Mouse (Mus musculus): ENCODE measurements around the gene 4930524B15Rik.
A peak's percentile ranks its signal among the peaks of the same experiment; 100 is the strongest.

Gene 4930524B15Rik

DNA sequence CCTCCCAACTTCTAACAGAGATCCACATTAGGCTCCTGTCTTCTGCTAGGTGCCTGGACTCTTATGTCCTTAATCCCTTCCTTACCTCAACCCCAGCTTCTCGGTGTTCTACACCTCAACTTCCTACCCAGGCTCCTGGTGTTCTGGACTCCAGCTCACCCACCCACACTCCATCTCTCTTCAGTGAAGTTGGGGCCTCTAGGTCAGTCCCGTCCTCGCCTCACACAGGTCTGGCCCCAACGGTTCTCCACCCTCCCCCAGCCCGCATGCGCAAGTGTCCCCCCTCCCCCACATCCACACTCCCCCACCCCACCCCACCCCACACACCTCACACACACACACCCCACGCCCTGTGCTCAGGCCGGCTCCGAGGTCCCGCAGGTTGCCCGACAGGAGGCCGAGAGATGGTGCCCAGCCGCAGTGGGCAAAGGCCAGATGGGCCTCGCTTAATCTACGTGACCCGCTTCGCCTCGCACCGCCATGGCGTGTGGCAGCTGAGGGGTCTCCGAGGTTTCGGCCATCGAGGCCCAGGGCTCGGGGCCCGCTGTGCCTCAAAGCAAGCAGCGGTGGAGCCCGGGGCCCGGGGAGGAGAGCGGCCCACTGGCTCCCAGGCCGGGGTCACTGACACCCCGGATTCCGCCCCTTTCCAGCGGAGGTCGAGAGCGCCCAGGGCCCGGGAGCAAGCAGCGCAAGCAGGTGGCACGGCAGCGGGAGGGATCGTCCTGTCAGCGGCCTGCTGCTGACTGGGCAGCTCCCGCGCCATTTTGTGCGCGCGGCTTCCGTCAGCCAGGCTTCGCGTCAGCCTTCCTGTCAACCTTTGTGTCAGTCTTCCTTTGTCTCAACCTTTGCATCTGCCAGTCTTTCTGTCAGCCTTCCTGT is at the start of gene 4930524B15Rik:
4930524B15Rik (plus strand) TSS at position 337 of the 879 bp plus-strand sequence.
- peak; percentile 60 for DNase-seq (ENCODE audit: low read depth, low spot score)

DNA sequence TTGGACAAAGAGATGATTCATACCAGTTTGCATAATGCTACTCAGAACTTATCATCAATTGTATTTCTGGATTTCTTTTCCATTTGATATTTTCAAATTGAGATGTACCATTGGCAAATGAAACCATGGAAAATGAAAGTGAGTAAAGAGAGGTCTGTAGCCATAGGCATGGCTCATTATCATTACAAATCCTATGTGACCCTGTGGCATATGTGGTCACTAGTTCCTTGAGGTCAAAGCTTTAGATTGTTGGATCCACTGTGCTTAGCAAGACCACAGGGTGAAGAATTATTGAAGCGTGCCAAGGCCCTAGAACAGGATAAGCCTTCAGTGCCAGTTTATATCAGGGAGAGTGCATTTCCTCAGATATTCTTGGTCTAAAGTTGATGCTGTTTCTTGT is 47.6 kb upstream of the 4930524B15Rik start:
- no peak for DNase-seq (ENCODE audit: low read depth, low spot score)

DNA sequence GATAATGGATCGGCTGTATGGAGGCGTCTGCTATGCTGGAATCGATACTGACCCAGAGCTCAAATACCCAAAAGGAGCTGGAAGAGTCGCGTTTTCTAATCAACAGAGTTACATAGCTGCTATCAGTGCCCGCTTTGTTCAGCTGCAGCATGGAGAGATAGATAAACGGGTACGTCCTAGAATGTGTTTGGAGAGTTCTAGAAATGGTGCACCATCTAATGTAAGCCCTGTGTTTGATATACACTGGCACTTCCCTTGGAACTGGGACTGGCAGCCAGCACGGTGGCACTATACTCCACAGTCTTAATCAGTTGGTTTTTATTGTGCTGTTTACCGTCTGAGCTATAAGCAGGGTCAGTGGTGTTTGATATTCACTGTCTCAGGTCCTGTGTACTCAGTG is 35.3 kb upstream of the 4930524B15Rik start:
- no peak for DNase-seq (ENCODE audit: low read depth, low spot score)

DNA sequence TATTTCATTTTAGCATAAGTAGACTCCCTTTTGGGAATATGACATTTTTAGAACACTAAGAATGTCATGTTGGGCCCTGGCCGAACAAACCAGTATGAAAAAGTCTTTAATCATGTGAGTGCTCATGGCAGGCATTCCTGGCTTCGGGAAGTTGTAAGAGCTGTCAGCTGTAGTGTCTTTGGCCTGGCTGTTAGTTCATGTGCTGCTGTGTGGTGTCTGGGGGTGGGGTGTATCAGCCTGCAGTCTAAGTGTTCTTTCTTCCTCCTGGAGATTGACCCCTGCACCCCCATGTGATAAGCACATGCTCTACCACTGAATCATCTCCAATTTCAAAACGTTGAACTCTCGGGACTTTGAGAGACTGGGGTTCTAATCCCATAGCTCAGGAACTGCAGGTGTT is 29.7 kb upstream of the 4930524B15Rik start:
- DNase-seq (ENCODE audit: low read depth, low spot score) = no peak

DNA sequence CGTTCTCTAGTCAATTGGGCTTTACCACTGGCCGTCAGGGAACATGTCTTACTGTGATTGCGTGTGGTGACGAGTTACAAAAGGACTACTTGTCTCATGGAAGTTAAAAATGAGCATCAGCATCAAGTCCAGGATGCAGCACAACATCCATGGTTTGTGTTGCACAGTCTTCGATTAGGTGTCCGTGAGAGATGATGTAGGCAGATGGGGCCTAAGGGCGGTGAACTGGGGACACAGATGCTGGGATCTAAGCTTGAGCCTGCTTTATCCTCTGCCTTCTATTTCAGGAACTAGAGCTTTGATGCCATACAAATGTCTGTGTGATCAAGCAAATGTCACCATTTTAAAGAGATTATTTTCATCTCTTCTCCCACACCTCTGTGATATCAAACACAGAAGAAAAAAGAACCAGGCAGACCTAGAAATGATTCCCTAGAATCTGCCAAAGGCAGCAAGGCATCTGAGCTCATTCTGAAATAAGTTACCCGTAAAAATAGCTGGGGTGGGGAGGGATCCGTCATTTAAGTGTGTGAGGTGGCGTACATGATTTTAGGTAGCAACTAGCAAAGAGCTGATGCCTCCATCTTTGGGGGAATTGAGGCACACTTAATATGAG is 28.4 kb upstream of the 4930524B15Rik start:
- no peak for DNase-seq (ENCODE audit: low read depth, low spot score)

DNA sequence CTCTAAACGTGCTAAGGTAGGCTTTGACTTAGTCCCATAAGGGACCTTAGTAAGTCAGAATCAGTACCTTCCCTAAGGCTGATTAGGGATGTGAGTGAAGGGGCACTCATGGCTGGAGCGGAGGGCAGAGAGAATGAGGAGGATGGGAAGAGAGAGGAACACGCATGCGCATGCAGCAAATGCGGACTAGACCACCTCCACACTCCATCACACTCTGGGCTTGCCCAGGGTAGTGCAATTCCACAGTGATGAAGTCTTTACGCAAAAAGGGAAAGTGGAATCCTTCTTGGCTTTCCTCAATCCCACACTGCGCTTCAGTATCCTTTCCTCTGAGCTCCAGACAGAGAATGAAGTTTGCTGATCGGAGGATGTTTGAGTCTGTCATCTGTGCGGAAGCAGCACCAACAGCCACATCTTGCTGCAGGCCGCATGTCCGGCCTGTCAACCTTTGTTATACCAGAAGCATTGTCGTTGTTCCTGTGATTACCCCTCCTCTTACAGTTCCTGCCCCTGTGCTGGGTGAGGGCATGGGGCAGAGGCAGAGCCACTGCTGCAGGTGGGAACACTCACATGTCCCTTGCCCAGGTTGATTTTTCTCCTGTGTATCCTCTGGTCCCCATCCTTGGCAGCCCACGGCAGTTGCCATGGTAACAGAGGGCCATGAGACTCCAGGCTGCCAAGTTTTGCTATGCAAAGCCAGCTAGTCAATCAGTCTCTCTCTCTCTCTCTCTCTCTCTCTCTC is 24.3 kb upstream of the 4930524B15Rik start:
- peak; percentile 44 for DNase-seq (ENCODE audit: low read depth, low spot score)

DNA sequence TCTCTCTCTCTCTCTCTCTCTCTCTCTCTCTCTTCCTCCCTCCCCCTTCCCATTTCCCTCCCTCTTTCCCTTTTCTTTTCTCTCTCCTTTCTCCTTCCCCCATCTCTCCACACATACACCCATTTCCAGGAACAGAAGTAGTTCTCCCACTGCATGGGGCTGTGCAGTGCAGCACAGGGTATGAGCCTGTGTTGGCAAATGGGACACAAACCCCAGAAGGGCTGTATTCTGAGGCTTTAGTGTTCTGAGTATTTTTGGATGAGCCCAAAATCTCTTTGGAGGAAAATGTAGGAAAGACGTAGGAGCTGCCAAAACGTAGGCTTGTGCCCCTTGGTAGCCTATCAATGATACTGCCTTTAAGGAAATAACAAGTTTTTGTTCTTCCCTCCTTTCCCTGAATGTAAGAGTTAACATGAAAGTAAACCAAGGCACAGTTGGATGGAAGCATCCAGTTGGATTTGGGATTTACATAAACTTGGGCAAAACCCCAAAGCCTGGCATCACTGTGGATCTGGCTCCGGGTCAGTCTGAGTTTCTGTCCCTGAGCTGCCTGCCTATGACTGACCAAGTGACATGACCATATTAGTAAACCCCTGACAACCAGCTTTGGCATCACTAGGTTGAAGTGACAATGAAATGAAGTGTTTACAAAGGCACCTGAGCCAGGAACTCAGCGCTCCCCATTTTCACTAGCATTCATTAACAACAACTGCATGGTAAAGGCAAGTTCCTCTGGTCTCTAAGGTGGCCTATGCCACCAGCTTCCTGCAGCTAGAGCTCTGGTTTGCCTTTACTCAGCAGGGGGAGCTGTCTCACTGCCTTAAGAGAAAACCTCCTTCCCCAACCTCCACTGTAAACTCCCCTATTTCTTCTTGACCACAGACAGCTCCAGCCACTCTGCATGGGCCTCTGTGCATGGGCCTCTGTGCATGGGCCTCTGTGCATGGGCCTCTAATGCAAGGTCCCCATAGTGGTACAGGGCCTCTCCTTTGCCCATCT is 23.5 kb upstream of the 4930524B15Rik start:
- no peak for DNase-seq (ENCODE audit: low read depth, low spot score)

DNA sequence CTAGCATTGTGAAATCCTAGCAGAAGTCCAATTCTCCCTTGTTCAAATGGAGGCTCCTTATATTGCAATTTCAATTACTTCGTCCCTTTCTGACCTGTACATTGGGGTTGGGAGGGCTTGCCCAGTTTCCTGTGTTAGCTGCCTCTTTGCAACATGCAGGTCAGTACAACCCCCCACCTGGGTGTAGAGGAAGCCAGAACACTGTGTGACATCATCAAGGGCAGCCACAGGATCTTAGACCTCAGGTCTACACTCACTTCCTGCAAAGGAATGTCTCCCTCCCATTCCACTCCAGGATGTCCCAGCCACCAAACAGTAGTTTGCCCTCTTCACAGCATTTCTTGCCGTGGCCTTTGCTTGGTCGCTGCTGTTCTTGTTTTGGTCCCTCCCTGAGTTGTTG is 19.9 kb upstream of the 4930524B15Rik start:
- no peak for DNase-seq (ENCODE audit: low read depth, low spot score)

DNA sequence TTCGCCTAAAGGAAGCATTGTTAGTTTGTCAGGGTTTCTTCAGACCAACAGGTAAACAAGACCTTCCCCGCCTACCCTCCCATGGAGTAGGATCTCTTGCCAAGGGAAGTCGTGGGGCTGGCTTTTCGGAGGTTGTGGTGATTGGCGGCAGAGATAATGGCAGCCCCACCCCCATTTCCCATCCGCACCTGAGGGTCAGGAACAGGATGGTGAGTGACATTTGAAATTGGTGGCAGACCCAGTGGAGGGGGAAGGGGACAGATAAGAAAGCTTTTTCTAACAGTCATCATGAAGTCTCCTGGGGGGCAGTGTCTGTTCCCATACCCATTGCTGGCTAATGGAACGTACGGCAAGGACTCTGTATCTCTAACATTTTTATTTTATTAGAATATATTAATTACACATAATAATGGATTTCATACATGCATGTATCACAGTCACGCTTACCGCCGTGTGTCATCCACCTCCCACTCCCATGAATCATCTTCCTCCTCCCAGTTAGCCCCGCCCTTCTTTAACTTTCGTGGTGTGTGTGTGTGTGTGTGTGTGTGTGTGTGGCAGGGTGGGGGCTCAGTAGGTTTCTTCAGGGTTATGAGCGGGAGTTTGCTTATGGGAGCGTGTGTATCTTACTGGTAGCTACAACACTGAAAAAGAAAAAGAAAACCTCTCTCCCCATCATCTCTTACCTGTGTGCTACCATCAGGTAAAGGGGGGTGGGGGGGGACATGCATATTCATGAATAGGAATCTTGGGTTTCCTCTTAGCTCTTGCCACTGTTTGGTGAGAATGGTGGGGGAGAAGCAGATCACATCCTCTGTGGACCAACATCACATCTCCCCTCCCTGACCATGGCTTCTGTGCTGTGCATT is 16.7 kb upstream of the 4930524B15Rik start:
- no peak for DNase-seq (ENCODE audit: low read depth, low spot score)

DNA sequence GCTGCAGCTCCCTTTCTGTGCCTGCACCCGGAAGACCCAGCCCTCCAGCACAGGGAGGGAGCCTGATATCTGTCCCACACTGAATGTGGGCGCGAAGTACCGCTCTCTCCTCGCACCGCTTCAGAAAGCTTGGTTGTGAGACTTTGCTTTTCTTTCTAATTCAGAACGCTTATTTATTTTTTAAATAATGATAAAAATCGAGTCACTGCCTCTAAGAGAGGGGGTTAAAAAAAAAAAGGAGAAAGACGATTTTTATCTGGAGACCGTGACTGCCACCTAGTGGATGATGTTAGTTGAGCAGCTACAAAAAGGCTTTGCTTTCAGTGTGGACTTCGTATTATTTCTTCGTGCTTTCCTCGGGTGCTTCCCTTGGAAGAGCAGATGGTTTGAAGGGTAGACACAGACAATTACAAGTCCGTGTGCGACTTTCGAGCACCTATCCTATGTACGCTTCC is 16.0 kb upstream of the 4930524B15Rik start:
- DNase-seq (ENCODE audit: low read depth, low spot score) = peak; percentile 75

DNA sequence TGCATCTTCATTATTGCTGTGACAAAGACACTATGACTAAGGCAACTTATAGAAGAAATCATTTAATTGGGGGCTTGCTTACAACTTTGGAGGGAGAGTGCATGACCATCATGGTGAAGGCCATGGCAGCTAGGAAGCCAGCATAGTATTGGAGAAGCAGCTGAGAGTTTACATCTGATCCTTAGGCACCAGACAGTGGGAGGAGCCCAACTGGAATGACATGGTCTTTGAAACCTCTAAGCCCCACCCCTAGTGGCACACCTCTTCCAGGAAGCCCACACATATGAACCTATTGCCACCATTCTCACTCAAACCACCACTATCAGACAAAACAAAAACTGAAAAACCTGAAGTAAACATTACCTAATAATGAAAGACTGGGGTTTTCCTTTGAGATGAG is 5.3 kb upstream of the 4930524B15Rik start:
- peak; percentile 30 for DNase-seq (ENCODE audit: low read depth, low spot score)

DNA sequence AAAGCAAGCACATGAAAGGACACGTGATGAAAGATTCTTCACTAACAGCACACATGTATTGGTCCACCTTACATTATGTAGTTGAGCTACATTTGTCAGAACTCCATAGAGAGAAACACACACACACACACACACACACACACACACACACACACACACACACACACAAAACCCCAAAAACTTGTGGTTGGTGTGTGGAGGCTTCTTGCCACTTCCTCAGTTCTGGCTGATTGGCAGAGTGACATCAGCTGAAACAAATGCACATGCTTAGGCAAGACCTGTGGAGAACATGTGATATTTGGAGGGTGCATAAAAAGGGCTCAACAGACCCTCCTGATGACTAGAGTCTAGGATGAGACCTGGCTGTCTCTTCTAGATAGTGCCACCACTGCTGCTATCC is 1.4 kb upstream of the 4930524B15Rik start:
- no peak for DNase-seq (ENCODE audit: low read depth, low spot score)

DNA sequence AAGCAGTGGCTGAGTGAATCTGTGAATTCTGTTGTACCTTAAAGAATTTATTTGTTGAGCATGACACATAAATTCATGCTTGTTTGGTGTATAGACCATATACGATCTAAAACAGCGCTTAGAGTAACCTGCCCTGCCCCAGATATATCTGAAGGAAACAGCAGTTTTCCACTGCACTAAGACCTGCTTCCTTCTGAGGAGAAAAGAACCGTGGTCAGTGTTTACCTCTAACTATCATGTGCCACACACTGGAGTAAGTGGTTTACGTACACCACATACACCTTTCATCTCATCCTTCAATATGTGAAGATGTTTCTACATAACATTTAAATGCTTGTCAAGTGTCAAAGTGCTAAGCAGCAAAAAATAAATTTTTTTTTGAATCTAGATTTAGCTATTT is 8.7 kb downstream of the 4930524B15Rik start:
- no peak for DNase-seq (ENCODE audit: low read depth, low spot score)

DNA sequence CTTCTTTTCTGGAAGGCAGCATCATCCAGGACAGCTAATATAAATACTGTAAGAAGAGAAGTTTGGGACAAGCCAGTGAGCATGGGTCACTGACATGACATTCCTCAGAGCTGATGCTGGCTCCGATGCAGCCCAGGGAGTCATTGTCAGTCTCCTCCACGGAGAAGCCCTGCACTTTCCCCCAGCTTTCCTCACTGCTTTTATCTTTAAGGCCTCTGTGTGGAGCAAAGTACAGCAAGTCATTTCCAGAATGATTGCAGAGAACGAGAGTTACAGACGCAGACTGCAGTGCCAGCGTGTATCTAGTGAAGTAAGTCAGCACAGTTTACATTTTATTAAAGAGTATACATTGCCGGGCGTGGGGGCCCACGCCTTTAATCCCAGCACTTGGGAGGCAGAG is 9.4 kb downstream of the 4930524B15Rik start:
- DNase-seq (ENCODE audit: low read depth, low spot score) = no peak

DNA sequence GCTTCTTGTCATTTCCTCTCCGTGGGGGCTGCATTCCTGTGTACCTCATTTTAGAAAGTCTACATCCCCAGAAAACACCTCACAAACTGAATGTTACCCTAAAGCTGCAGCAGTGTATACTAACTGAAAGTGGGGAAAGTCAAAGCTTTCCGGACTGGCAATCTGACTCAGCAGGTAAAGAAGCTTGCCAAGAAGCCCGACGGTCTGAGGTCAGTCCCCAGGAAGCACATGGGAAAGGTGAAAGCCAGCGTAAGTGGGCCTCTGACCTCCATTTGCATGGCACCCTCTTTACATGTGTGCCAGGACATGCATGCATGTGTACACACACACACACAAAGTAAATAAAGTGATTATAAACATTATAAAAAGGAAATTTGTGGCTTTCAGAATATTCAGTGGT is 10.3 kb downstream of the 4930524B15Rik start:
- DNase-seq (ENCODE audit: low read depth, low spot score) = no peak

DNA sequence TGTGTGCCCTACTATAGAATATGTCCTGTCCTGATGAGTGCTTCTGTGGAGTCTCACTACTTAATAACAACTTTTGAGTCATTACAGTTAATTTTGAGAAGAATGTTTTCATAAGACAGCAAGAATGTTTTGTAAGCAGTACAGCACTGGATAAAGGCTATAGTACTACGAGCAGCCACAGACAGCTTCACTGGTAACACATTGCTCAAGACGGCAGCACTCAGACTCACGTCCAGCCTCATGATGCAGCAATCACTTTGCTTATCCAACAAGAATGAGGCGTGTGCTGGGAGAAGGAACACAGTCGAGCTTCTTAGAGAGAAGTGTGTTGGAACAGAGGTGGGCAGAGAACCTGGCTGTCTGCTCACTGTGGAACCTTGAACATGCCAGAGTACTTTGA is 10.7 kb downstream of the 4930524B15Rik start:
- DNase-seq (ENCODE audit: low read depth, low spot score) = no peak

DNA sequence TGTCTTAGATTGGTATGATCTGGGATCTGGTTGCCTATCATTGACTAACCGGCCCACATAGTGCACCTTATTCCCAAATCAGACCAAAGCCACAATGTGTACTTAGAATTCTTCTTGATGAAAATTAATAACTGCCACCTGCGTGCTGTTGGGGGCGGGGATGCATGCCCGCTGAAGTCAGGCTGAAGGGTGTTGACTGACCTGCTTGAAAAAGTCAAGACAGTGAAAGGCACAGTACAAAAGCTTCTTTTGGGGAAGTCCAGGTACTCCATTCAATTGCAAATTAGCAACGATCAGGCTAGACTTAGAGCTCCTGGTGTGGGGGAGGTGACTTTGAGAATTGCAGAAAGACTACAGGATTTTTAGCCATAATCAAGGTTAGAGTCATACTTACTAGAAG is 14.7 kb downstream of the 4930524B15Rik start:
- peak; percentile 64 for DNase-seq (ENCODE audit: low read depth, low spot score)

DNA sequence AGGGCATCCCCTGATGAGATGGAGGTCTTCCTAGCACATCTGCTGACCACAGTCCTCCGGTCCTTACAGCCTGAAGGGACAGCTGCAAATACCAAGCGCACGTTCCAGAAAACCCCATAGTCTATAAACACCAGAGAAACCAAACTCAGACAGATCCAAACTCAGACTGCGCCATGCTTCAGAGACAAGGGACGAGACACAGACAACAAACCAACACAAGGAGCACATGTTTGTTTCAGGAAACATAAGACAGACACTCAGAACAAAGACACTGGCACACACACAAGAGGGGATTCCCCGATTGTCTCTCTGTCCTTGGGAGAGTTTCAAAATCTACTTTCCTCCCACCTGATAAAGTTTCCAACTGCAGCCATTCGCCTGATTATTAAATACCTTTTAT is 16.4 kb downstream of the 4930524B15Rik start:
- DNase-seq (ENCODE audit: low read depth, low spot score) = no peak

DNA sequence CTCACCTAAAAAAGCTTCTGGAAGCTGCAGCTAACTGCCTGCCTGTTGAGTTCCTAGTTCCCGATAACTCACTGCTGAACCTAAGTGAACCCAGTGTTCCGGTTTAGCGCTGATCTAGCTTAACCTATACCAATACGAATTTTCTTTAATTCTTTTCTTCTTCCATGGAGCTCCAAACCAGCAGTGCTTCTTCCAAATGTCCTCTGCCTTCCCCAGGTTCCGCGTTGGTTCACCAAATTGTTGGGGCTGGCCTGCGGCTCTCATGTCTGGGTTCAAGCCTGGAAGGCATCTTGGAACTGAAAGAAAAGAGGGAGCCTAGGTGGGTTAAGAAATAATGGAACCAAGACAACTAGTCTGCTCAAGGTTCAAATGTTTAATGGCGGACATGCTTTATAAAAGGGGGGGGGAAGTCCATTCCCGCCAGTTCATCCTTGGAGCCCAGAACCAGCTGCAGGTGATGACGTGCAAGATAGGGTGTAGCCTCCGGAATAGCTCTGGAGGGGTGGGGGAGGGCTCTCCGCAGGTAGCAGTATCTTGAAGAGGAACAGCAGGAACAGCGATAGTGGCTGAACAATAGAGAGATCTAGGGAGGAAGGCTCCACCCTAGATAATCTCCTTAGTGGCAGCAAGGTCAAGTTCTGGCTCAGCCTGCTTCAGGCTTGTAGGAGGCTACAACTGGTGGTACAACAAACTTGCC is 17.0 kb downstream of the 4930524B15Rik start:
- peak; percentile 92 for DNase-seq (ENCODE audit: low read depth, low spot score)

DNA sequence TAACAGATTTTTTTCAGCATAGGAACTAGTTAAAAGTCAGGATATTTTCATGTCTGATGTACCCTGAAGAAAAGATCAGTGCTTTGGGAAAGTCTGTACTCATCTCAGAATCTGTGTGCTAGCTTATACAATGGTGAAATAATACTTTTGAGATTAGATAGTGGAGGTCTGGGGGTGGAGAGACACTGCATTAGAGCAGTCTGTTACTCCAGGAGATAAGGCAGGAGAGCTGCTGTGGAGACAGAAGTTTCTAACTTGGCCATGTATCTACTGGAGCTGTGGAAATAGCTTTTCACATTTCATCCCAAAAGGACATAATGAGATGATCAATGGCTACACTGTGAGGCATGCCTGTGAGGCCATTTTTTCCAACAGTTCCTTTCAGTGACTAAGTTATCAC is 17.9 kb downstream of the 4930524B15Rik start:
- no peak for DNase-seq (ENCODE audit: low read depth, low spot score)
